Mouse (Mus musculus) kidney, adult 2 months (tissue): Measurements from ENCODE around the gene Avil. TPM values are rescaled to one million over a fixed set of nuclear protein-coding genes. Genes with fewer than 3 reads are reported as not detected.

Source experiments
- DNase-seq: peaks from one replicate; pipeline ENCODE4 v3.0.0; 2021
- H3K27ac ChIP-seq: fragments of 200-500 bp; 2 replicates; pipeline ENCODE4 v1.5.1; 2012; ENCODE audit warnings: low read depth, low read length, control low read depth, inconsistent platforms; ENCODE audit not compliant: insufficient read depth
- H3K27me3 ChIP-seq: fragments of 200-500 bp; replicated peaks from 2 replicates; pipeline ENCODE4 v1.6.1; 2012; ENCODE audit warnings: mild to moderate bottlenecking, moderate library complexity, low read length, inconsistent platforms; ENCODE audit not compliant: control insufficient read depth, insufficient read depth
- H3K36me3 ChIP-seq: fragments of 200-500 bp; 2 replicates; pipeline ENCODE4 v1.6.1; 2012; ENCODE audit warnings: mild to moderate bottlenecking, moderate library complexity, low read length, inconsistent platforms; ENCODE audit not compliant: control insufficient read depth, insufficient read depth
- H3K4me1 ChIP-seq: fragments of 200-500 bp; 2 replicates; pipeline ENCODE4 v1.6.1; 2011; ENCODE audit warnings: low read length; ENCODE audit not compliant: control insufficient read depth, insufficient read depth
- H3K4me3 ChIP-seq: fragments of 200-500 bp; 2 replicates; pipeline ENCODE4 v1.5.1; 2011; ENCODE audit warnings: mild to moderate bottlenecking, low read depth, low read length, control low read depth; ENCODE audit not compliant: insufficient read depth
- CTCF ChIP-seq: fragments of 200-500 bp; conservative IDR thresholded peaks from 2 replicates; pipeline ENCODE4 v1.5.1; 2011; ENCODE audit warnings: low read depth, mild to moderate bottlenecking, control low read depth, low read length, moderate library complexity, mixed read lengths; ENCODE audit not compliant: insufficient read depth, insufficient read length
- POLR2A ChIP-seq: fragments of 200-500 bp; IDR thresholded peaks from one replicate; pipeline ENCODE4 v1.6.1; 2011; ENCODE audit warnings: low read depth, low read length, control low read depth
- WGBS: fragments of 180-500 bp; shearing (Covaris S2); methylation state at CpG from one replicate; pipeline ENCODE4 v1.1.7; 2018; 5-methylcytosine and 5-hydroxymethylcytosine counted together
- polyA plus RNA-seq: library from polyadenylated mRNA; depleted of rRNA; stranded (reverse); fragments of >200 nt; gene quantifications from 2 replicates; pipeline ENCODE4 v1.2.3, GENCODE M21; 2012

Avil gene
- polyA plus RNA-seq, 1 experiment: 0.19 TPM

DNA sequence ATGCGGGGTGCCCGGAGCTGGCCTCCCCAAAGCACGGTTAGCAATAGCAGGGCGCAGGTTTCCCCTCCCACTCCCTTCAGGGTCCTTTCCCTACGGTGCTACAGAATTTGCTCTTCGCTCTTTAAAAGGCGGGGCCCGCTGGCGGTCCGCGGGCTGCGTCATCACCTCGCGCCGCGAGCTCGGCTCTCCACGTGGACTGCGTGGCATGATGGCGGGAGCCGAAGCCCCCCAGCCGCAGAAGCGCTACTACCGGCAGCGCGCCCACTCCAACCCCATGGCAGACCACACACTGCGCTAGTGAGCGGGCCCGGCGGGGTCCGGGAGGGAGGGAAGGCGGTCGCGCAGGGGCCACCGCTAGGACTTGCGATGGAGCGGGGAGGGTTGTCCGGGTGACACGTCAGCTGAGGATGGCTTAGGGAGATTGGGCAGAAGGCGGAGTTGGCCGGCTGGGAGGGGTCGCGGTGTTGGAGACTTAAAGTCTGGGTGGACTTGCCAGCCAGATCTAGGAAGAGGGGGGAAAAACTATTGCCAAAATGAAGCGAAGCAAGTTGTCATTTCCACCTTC lies 41.3 kb downstream of the Avil start:
- Histone ChIP-seq H3K4me3 (peak overlapping the region; percentile 92), H3K36me3 (no peaks in the 10 kb centered on the region), H3K27ac (peak overlapping the region; percentile 79), H3K4me1 (peaks cover 10% of the 10 kb centered on the region; the same call in 1 of the 2 replicates), H3K27me3 (no peaks in the 10 kb centered on the region)
- WGBS: under 1% methylated on average over 44 of the region's 44 CpGs
- DNase-seq: peak; percentile 92
- TF ChIP-seq POLR2A (no peak), CTCF (no peak)

DNA sequence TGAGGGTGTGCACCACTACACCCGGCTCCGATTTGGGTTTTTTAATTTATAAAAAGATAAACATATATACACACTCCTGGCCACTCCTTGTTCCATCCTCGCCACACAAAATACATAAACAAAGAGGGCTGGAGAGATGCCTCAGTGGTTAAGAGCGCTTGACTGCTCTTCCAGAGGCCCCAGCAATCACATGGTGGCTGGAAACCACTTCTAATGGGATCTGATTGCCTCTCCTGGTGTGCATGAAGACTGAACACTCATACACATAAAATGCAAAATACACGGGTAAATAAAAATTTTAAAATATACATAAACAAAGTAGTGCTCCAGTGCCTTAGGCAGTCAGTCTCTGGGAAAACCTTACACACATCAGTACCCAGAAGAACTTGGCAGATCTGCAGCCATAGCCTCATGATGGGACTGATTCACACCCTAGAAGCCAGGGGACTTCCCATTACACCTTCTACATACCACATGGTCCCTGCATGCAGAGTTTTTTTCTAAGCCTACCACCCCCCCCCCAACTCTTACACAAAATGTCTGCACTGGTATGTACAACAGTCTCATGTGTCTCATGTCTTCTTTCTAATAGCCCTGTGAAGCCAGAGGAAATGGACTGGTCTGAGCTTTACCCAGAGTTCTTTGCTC lies 42.1 kb downstream of the Avil start:
- Histone ChIP-seq H3K4me1 (peaks cover 10% of the 10 kb centered on the region; the same call in 1 of the 2 replicates), H3K27ac (peak overlapping the region; percentile 77), H3K4me3 (peak overlapping the region; percentile 92), H3K27me3 (no peaks in the 10 kb centered on the region), H3K36me3 (no peaks in the 10 kb centered on the region)
- no peak for DNase-seq
- no peak for TF ChIP-seq CTCF
- TF ChIP-seq POLR2A: no peak
- WGBS: 11% methylated on average over 5 of the region's 5 CpGs

DNA sequence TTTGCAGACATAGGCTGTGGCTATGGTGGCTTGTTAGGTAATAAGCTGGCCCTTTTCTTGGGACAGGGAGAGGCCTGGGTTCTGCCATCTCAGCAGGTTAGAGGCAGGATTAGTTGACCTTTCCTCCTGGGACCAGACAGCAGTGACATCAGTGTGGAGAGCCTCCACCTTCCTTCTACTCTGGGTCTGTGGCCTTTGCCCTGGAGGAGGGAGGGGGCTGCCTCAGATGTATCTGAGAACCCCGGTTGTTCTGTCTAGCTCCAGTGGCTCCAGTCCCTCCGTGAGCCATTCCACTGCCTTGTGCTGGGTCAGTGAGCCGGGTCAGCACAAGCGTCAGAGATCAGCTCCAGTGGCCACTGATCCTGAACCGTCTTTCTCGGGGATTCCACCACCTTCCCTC lies 42.7 kb downstream of the Avil start:
- WGBS: 41% methylated on average over 6 of the region's 6 CpGs
- DNase-seq: peak; percentile 95
- Histone ChIP-seq H3K27me3 (no peaks in the 10 kb centered on the region), H3K36me3 (no peaks in the 10 kb centered on the region), H3K4me1 (peaks cover 10% of the 10 kb centered on the region; the same call in 1 of the 2 replicates), H3K27ac (peak overlapping the region; percentile 77), H3K4me3 (no peak overlapping the region)
- TF ChIP-seq POLR2A: no peak
- no peak for TF ChIP-seq CTCF

DNA sequence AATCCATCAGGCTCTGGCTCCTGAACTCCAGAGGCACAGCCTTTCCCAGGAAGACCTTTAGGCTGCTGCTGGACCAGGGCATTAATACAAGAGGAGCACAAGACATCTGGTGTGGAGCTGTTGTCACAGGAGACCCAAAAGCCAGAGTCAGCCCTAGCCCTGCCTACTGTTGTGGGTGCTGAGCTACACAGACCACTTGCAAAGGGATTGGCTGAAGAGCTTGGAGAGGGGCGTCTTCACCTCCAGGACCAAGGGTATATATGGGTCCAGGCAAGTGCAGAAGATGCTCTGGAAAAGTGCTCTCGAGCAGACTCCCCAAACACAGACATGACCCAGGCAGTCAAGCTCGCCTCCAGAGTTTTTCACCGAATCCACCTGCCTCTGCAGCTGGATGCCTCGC lies 47.4 kb downstream of the Avil start, which contains the start of gene Cyp27b1:
TSS of gene Cyp27b1 (plus strand) at position 297 of the 400 bp plus-strand sequence.
- H3K36me3 ChIP-seq: no peaks in the 10 kb centered on the region
- no peak for DNase-seq
- H3K27ac ChIP-seq: peak within 1 kb of the TSS; percentile 6; the same call in 1 of the 2 replicates
- WGBS: 27% methylated on average over 5 of the region's 5 CpGs
- H3K4me1 ChIP-seq: peaks cover 12% of the 10 kb centered on the region; the same call in 1 of the 2 replicates
- TF ChIP-seq CTCF (no peak), POLR2A (peak; percentile 23)
- H3K27me3 ChIP-seq: no peaks in the 10 kb centered on the region
- H3K4me3 ChIP-seq: peak within 1 kb of the TSS; percentile 36

DNA sequence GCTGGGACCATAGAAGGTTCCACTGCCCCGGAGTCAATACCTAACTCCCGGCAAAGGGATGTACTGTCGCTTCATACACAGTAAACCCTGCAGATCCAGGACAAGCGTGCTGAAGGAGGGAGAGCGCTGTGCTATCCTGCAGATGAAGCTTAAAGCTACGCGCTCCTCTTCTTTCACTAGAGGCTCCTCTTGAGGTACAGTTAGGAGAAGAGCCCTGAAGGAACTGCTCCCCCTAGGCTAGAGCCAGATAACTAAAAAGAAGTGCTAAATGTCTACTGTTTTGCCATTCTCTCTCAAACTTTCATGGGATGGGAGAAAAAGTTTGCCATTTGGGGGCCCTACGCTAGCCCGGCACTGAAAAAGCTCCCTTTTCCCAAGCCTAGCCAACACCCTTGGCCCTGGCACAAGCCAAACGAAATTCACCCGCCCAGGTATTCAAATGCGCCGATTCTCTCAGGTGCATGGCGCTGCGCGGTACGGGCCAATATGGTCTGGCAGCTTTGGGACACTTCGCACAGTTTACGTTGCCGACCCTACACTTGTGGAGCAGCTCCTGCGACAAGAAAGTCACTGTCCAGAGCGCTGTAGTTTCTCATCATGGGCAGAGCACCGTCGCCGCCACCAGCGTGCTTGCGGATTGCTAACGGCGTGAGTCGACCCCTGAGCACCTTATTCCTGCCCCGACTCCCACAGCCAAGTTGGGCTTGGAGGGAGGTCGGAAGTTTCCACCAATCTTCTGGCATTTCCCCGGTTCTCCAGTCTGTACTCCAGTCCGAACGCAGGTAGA lies 48.3 kb downstream of the Avil start:
- Histone ChIP-seq H3K4me3 (peak overlapping the region; percentile 36), H3K27me3 (no peaks in the 10 kb centered on the region), H3K36me3 (no peaks in the 10 kb centered on the region), H3K4me1 (peaks cover 8% of the 10 kb centered on the region; the same call in 1 of the 2 replicates), H3K27ac (peak overlapping the region; percentile 6; the same call in 1 of the 2 replicates)
- peak; percentile 47 for DNase-seq
- WGBS: 4% methylated on average over 35 of the region's 35 CpGs
- TF ChIP-seq CTCF (no peak), POLR2A (no peak)

DNA sequence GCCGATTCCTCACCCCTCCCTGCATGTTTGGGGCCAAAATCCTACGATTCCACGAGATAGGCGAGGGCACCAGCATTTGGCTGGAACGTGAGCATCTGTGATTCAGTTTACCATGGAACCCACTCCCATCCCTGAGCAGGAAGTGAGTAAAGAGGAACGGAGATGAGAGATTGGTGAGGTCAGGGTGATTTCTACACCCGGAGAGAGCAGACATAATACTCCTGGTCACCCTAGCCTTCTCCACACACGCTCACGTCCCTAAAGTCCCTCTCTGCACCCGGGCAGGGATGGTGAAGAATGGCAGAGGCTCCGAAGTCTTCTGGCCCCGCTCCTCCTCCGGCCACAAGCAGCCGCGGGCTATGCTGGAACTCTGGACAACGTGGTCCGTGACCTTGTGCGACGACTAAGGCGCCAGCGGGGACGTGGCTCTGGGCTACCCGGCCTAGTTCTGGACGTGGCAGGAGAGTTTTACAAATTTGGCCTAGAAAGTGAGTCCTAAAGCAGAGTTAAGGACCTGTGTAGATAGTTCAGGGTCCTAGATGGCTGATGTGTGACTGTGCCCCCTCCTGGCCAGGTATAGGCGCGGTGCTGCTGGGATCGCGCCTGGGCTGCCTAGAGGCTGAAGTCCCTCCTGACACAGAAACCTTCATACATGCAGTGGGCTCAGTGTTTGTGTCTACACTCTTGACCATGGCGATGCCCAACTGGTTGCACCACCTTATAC lies 49.0 kb downstream of the Avil start:
- no peaks in the 10 kb centered on the region for H3K27me3 ChIP-seq
- H3K27ac ChIP-seq: no peak overlapping the region
- no peaks in the 10 kb centered on the region for H3K36me3 ChIP-seq
- peak overlapping the region; percentile 19 for H3K4me3 ChIP-seq
- H3K4me1 ChIP-seq: peaks cover 8% of the 10 kb centered on the region; the same call in 1 of the 2 replicates
- peak; percentile 55 for DNase-seq
- WGBS: 2% methylated on average over 29 of the region's 29 CpGs
- TF ChIP-seq CTCF: peak; percentile 48; the same call in 1 of the 2 replicates
- no peak for TF ChIP-seq POLR2A
